Mouse (Mus musculus): Measurements from ENCODE around the gene Wipf1. TPM values are rescaled to one million over a fixed set of nuclear protein-coding genes. Genes with fewer than 3 reads are reported as not detected.

The Wipf1 gene
- 56.6 and 68.0 TPM in 2 replicates for polyA plus RNA-seq (2012; rRNA removed)

GRCm38 (mm10) chr2:73529356-73530330 lies at the start of gene Wipf1:
Wipf1 (minus strand) TSS chr2:73529734.
- Histone ChIP-seq H3K36me3 (ENCODE audit: control insufficient read depth, insufficient read depth, low read length) (no peaks in the 10 kb centered on the region), H3K27ac (ENCODE audit: control insufficient read depth, insufficient read depth, low read length) (no peak within 1 kb of the TSS), H3K4me1 (replicated peaks; ENCODE audit: control insufficient read depth, insufficient read depth, low read length) (peaks cover 8% of the 10 kb centered on the region; the same call in 1 of the 2 replicates), H3K27me3 (ENCODE audit: control insufficient read depth, insufficient read depth, low read length) (peaks cover 13% of the 10 kb centered on the region; the same call in 1 of the 2 replicates), H3K4me3 (ENCODE audit: control insufficient read depth, insufficient read depth, low read length) (peak within 1 kb of the TSS; percentile 35)
- WGBS = 10% methylated on average over 64 of the region's 66 CpGs
- peak; percentile 5 for DNase-seq
- TF ChIP-seq POLR2A (IDR thresholded peaks at IDR 0.05; ENCODE audit: control insufficient read depth, extremely low read depth, insufficient read depth, low read length, poor library complexity) (no peak), CTCF (IDR thresholded peaks at IDR 0.05; ENCODE audit: borderline replicate concordance, control insufficient read depth, extremely low read depth, insufficient read depth, low read length, poor library complexity) (no peak)

GRCm38 (mm10) chr2:73579168-73579567 lies 49.6 kb upstream of the Wipf1 start:
- 63% methylated on average over 5 of the region's 5 CpGs for WGBS
- no peaks in the 10 kb centered on the region for H3K36me3 ChIP-seq (ENCODE audit: control insufficient read depth, insufficient read depth, low read length)
- TF ChIP-seq CTCF (IDR thresholded peaks at IDR 0.05; ENCODE audit: borderline replicate concordance, control insufficient read depth, extremely low read depth, insufficient read depth, low read length, poor library complexity) (no peak), POLR2A (IDR thresholded peaks at IDR 0.05; ENCODE audit: control insufficient read depth, extremely low read depth, insufficient read depth, low read length, poor library complexity) (no peak)
- H3K4me1 ChIP-seq (replicated peaks; ENCODE audit: control insufficient read depth, insufficient read depth, low read length) = no peaks in the 10 kb centered on the region
- no peak overlapping the region for H3K27ac ChIP-seq (ENCODE audit: control insufficient read depth, insufficient read depth, low read length)
- no peak overlapping the region for H3K4me3 ChIP-seq (ENCODE audit: control insufficient read depth, insufficient read depth, low read length)
- no peak for DNase-seq
- H3K27me3 ChIP-seq (ENCODE audit: control insufficient read depth, insufficient read depth, low read length) = no peaks in the 10 kb centered on the region

- no peaks in the 10 kb centered on the region for H3K4me1 ChIP-seq (replicated peaks; ENCODE audit: control insufficient read depth, insufficient read depth, low read length)
- no peaks in the 10 kb centered on the region for H3K36me3 ChIP-seq (ENCODE audit: control insufficient read depth, insufficient read depth, low read length)
- H3K27me3 ChIP-seq (ENCODE audit: control insufficient read depth, insufficient read depth, low read length) = no peaks in the 10 kb centered on the region
- DNase-seq = no peak
- 56% methylated on average over 6 of the region's 6 CpGs for WGBS
- no peak for TF ChIP-seq POLR2A (IDR thresholded peaks at IDR 0.05; ENCODE audit: control insufficient read depth, extremely low read depth, insufficient read depth, low read length, poor library complexity)
- TF ChIP-seq CTCF (IDR thresholded peaks at IDR 0.05; ENCODE audit: borderline replicate concordance, control insufficient read depth, extremely low read depth, insufficient read depth, low read length, poor library complexity) = no peak
- H3K27ac ChIP-seq (ENCODE audit: control insufficient read depth, insufficient read depth, low read length) = no peak overlapping the region
- H3K4me3 ChIP-seq (ENCODE audit: control insufficient read depth, insufficient read depth, low read length) = no peak overlapping the region
Measured at GRCm38 (mm10) chr2:73574418-73574817, 44.9 kb upstream of the Wipf1 start.

- no peak for DNase-seq
- Histone ChIP-seq H3K4me3 (ENCODE audit: control insufficient read depth, insufficient read depth, low read length) (no peak overlapping the region), H3K27me3 (ENCODE audit: control insufficient read depth, insufficient read depth, low read length) (no peaks in the 10 kb centered on the region), H3K4me1 (replicated peaks; ENCODE audit: control insufficient read depth, insufficient read depth, low read length) (no peaks in the 10 kb centered on the region), H3K27ac (ENCODE audit: control insufficient read depth, insufficient read depth, low read length) (no peak overlapping the region), H3K36me3 (ENCODE audit: control insufficient read depth, insufficient read depth, low read length) (no peaks in the 10 kb centered on the region)
- WGBS = 89% methylated on average over 4 of the region's 4 CpGs
- TF ChIP-seq POLR2A (IDR thresholded peaks at IDR 0.05; ENCODE audit: control insufficient read depth, extremely low read depth, insufficient read depth, low read length, poor library complexity) = no peak
- TF ChIP-seq CTCF (IDR thresholded peaks at IDR 0.05; ENCODE audit: borderline replicate concordance, control insufficient read depth, extremely low read depth, insufficient read depth, low read length, poor library complexity) = no peak
Measured at GRCm38 (mm10) chr2:73573556-73573955, 44.0 kb upstream of the Wipf1 start.

- Histone ChIP-seq H3K4me1 (replicated peaks; ENCODE audit: control insufficient read depth, insufficient read depth, low read length) (no peaks in the 10 kb centered on the region), H3K27me3 (ENCODE audit: control insufficient read depth, insufficient read depth, low read length) (no peaks in the 10 kb centered on the region), H3K4me3 (ENCODE audit: control insufficient read depth, insufficient read depth, low read length) (no peak overlapping the region), H3K36me3 (ENCODE audit: control insufficient read depth, insufficient read depth, low read length) (no peaks in the 10 kb centered on the region), H3K27ac (ENCODE audit: control insufficient read depth, insufficient read depth, low read length) (no peak overlapping the region)
- TF ChIP-seq POLR2A (IDR thresholded peaks at IDR 0.05; ENCODE audit: control insufficient read depth, extremely low read depth, insufficient read depth, low read length, poor library complexity) = no peak
- TF ChIP-seq CTCF (IDR thresholded peaks at IDR 0.05; ENCODE audit: borderline replicate concordance, control insufficient read depth, extremely low read depth, insufficient read depth, low read length, poor library complexity) = peak; percentile 91
- peak; percentile 41 for DNase-seq
- 60% methylated on average over 23 of the region's 23 CpGs for WGBS
Measured at GRCm38 (mm10) chr2:73572539-73573372, 43.2 kb upstream of the Wipf1 start.

- H3K4me3 ChIP-seq (ENCODE audit: control insufficient read depth, insufficient read depth, low read length) = no peak overlapping the region
- H3K27ac ChIP-seq (ENCODE audit: control insufficient read depth, insufficient read depth, low read length) = no peak overlapping the region
- DNase-seq = no peak
- H3K4me1 ChIP-seq (replicated peaks; ENCODE audit: control insufficient read depth, insufficient read depth, low read length) = no peaks in the 10 kb centered on the region
- TF ChIP-seq CTCF (IDR thresholded peaks at IDR 0.05; ENCODE audit: borderline replicate concordance, control insufficient read depth, extremely low read depth, insufficient read depth, low read length, poor library complexity) (no peak), POLR2A (IDR thresholded peaks at IDR 0.05; ENCODE audit: control insufficient read depth, extremely low read depth, insufficient read depth, low read length, poor library complexity) (no peak)
- no peaks in the 10 kb centered on the region for H3K36me3 ChIP-seq (ENCODE audit: control insufficient read depth, insufficient read depth, low read length)
- no peaks in the 10 kb centered on the region for H3K27me3 ChIP-seq (ENCODE audit: control insufficient read depth, insufficient read depth, low read length)
- WGBS = 83% methylated on average over 6 of the region's 6 CpGs
Measured at GRCm38 (mm10) chr2:73571901-73572300, 42.4 kb upstream of the Wipf1 start.
